In the genomic region with DNA sequence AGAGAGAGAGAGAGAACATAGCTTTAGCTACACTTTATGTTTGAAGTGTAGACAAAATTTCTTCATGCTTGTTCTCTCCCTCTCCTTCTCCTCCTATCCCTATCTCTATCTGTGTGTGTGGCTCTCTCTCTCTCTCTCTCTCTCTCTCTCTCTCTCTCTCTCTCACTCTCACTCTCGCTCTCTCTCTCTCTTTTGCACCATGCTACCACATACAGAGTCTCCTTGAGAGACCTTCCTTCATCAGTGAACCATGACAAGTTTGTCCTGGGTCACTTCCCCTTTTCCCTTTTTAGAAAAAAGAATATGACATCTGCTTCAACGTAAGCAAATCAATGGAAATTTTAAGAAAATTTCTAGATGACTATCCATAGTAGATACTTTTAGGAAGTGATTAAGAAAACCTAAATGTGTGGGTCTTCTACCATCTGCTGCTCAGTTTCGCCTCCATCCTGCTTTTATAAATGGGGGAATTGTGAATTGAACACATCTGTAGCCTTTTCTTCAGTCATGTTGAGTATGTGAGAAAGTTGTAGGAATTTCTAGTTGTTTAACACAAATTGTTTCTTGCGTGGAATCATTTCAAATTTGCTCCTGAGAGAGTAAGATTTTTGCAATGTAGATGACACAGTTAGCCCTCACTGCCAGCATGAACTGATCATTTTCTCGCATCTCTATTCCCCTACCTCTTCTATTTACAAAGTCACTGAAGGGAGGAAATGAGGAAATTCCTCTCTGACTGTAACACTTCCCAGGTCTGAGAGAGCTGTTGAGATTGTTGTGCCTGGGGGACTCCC, we compare ENCODE assay signal across 29 mouse cellular contexts.
DNase-seq lines count a peak whose midpoint lies in the region; ATAC-seq and TF ChIP-seq lines count a peak whose summit lies in the region.
"Had no signal": no experiment of that assay in that cellular context is flagged by ENCODE, and none has a peak within 500 bp of the region (broad histone marks: within the 10 kb centered on the region; RNA-seq: fewer than 3 reads in every experiment).

No protein-coding gene starts in this region.

- TF ChIP-seq EP300 in CH12.LX (IDR thresholded peaks at IDR 0.05; ENCODE audit: low read length) = peak; percentile 96

- peak overlapping the region; percentile 100 for H3K9ac ChIP-seq in CH12.LX (ENCODE audit: insufficient read depth, low read depth)
- H3K9ac ChIP-seq: hindbrain, embryonic 12.5 days; liver, embryonic 15.5 days; lung, embryonic 15.5 days; neural tube, embryonic 15.5 days; stomach, embryonic 15.5 days had no signal

- H3K9me3 ChIP-seq in CH12.LX (replicated peaks; ENCODE audit: low read length) = peaks cover 5% of the 10 kb centered on the region
- H3K9me3 ChIP-seq: hindbrain, embryonic 12.5 days; liver, embryonic 15.5 days; lung, embryonic 15.5 days; neural tube, embryonic 15.5 days; stomach, embryonic 15.5 days had no signal

- ATAC-seq in granulocyte monocyte progenitor cell, adult 5-6 weeks (replicated peaks; ENCODE audit: poor library complexity, severe bottlenecking) = peak; percentile 71
- ATAC-seq in monocyte, adult 5-6 weeks (replicated peaks; ENCODE audit: insufficient number of reproducible peaks, low FRiP score, low TSS enrichment, poor library complexity, severe bottlenecking) = no peak
- ATAC-seq: forebrain, embryonic 16.5 days; intestine, embryonic 16.5 days had no signal

- H3K36me3 ChIP-seq in CH12.LX (replicated peaks in 1 of 2; ENCODE audit: control insufficient read depth in 1 of 2, insufficient read depth in 1 of 2, low read length in 1 of 2) = peaks cover 0 to 4% of the 10 kb centered on the region in 2 experiments
- H3K36me3 ChIP-seq in splenic B cell, adult 2 months (ENCODE audit: control insufficient read depth, insufficient read depth, low read length, poor library complexity, severe bottlenecking) = no peaks in the 10 kb centered on the region
- H3K36me3 ChIP-seq: G1E; hindbrain, embryonic 12.5 days; liver, embryonic 15.5 days; lung, embryonic 15.5 days; neural tube, embryonic 15.5 days; stomach, embryonic 15.5 days had no signal

- dilution Hi-C loops in CH12.LX (cut with MboI; ENCODE audit: extremely low pct_ligation_motif_present, extremely low pct_unique_long_range_greater_than_20kb, low sequenced_read_pairs) = no loop called here

- TF ChIP-seq CTCF in CH12.LX (conservative IDR thresholded peaks at IDR 0.05 in 1 of 2, IDR thresholded peaks at IDR 0.05 in 1 of 2; ENCODE audit: low read depth in 2 of 2, low read length in 2 of 2) = no peak

- peak; percentile 11 for DNase-seq in lung, postnatal 25 days (ENCODE audit: low spot score)
- no peak for DNase-seq in lung, postnatal 4 days
- DNase-seq in CH12.LX (ENCODE audit: extremely low read depth) = peak; percentile 98
- DNase-seq in splenic B cell, adult 2 months (ENCODE audit: low read depth, low spot score) = peak; percentile 86
- no peak for DNase-seq in kidney, postnatal 10 days
- DNase-seq: adrenal gland, postnatal 10 days; cerebellum, adult 11-12 months; cerebellum, postnatal 10 days; gastrocnemius, postnatal 10 days; heart, postnatal 14 days; kidney, adult 9 months; kidney, postnatal 14 days; left cerebral cortex, postnatal 4 days; lung, postnatal 36 days; midbrain, embryonic 14.5 days; right cerebral cortex, postnatal 25 days; thymus, postnatal 14 days had no signal

- peak overlapping the region; percentile 99 for H3K4me2 ChIP-seq in CH12.LX (ENCODE audit: insufficient read depth, low read depth, poor library complexity, severe bottlenecking)
- H3K4me2 ChIP-seq: hindbrain, embryonic 12.5 days; liver, embryonic 15.5 days; lung, embryonic 15.5 days; neural tube, embryonic 15.5 days; stomach, embryonic 15.5 days had no signal

- H3K79me2 ChIP-seq in CH12.LX (replicated peaks; ENCODE audit: control insufficient read depth, extremely low read depth, insufficient read depth, poor library complexity, severe bottlenecking) = peaks cover 6% of the 10 kb centered on the region

- no peaks in the 10 kb centered on the region for H3K27me3 ChIP-seq in CH12.LX (replicated peaks)
- no peaks in the 10 kb centered on the region for H3K27me3 ChIP-seq in splenic B cell, adult 2 months (ENCODE audit: control insufficient read depth, insufficient read depth, low read length, poor library complexity, severe bottlenecking)
- H3K27me3 ChIP-seq: hindbrain, embryonic 12.5 days; liver, embryonic 15.5 days; lung, embryonic 15.5 days; neural tube, embryonic 15.5 days; stomach, embryonic 15.5 days had no signal

- peaks cover 35 to 80% of the 10 kb centered on the region in 2 experiments for H3K4me1 ChIP-seq in CH12.LX (ENCODE audit: control insufficient read depth in 1 of 2, insufficient read depth in 2 of 2)
- H3K4me1 ChIP-seq: hindbrain, embryonic 12.5 days; liver, embryonic 15.5 days; lung, embryonic 15.5 days; neural tube, embryonic 15.5 days; stomach, embryonic 15.5 days had no signal

- in situ Hi-C loops in CH12.LX (cut with MboI; ENCODE audit: low pct_ligation_motif_present, low pct_unique_long_range_greater_than_20kb, low sequenced_read_pairs) = loop anchor here (5.0 kb wide), 1 partner anchor 101 kb away; no protein-coding TSS in a partner anchor

- no peak; the same call in 1 of the 2 replicates for TF ChIP-seq RAD21 in CH12.LX (IDR thresholded peaks at IDR 0.05; ENCODE audit: low read depth, low read length)

- peak overlapping the region; percentile 100 for H3K27ac ChIP-seq in CH12.LX (ENCODE audit: insufficient read depth, low read depth)
- H3K27ac ChIP-seq: hindbrain, embryonic 12.5 days; layer of hippocampus, adult 2 months; liver, embryonic 15.5 days; lung, embryonic 15.5 days; neural tube, embryonic 15.5 days; stomach, embryonic 15.5 days had no signal

- peak overlapping the region; percentile 31 to 48 (median 44) for H3K4me3 ChIP-seq in CH12.LX (replicated peaks in 1 of 3; ENCODE audit: low read depth in 2 of 3, low read length in 2 of 3, poor library complexity in 1 of 3)
- H3K4me3 ChIP-seq: erythroblast, embryonic 14.5 days; hindbrain, embryonic 12.5 days; layer of hippocampus, adult 2 months; liver, embryonic 15.5 days; lung, embryonic 15.5 days; neural tube, embryonic 15.5 days; stomach, embryonic 15.5 days had no signal

- TF ChIP-seq POLR2A in CH12.LX (IDR thresholded peaks at IDR 0.05; ENCODE audit: low read depth, low read length) = no peak; the same call in none of the 2 replicates

TF ChIP-seq in CH12.LX, 34 proteins besides CTCF, POLR2A, EP300 and RAD21 (continues in another document):
- TF ChIP-seq BHLHE40 (IDR thresholded peaks at IDR 0.05; ENCODE audit: low read depth, low read length) (peak; percentile 84), USF1 (IDR thresholded peaks at IDR 0.05; ENCODE audit: low read depth, low read length) (no peak), ZMIZ1 (IDR thresholded peaks at IDR 0.05; ENCODE audit: low read depth, low read length) (peak; percentile 87), ETS1 (conservative IDR thresholded peaks at IDR 0.05; ENCODE audit: low read depth, low read length) (peak; percentile 95), RCOR1 (conservative IDR thresholded peaks at IDR 0.05; ENCODE audit: low read depth, low read length) (peak; percentile 78; the same call in 1 of the 2 replicates), MAX (IDR thresholded peaks at IDR 0.05; ENCODE audit: low read length) (peak; percentile 86), PAX5 (IDR thresholded peaks at IDR 0.05; ENCODE audit: low read length) (no peak), SMC3 (IDR thresholded peaks at IDR 0.05; ENCODE audit: low read depth, low read length) (peak; percentile 52), POLR2AphosphoS2 (IDR thresholded peaks at IDR 0.05; ENCODE audit: low read depth, low read length) (peak; percentile 96), JUN (IDR thresholded peaks at IDR 0.05; ENCODE audit: insufficient read depth, low read depth, low read length) (peak; percentile 88; the same call in 1 of the 2 replicates), TCF12 (IDR thresholded peaks at IDR 0.05; ENCODE audit: low read depth, low read length) (peak; percentile 98), SIN3A (IDR thresholded peaks at IDR 0.05; ENCODE audit: low read length) (peak; percentile 77), MXI1 (IDR thresholded peaks at IDR 0.05; ENCODE audit: low read depth, low read length) (peak; percentile 9; the same call in 1 of the 2 replicates), USF2 (conservative IDR thresholded peaks at IDR 0.05; ENCODE audit: low read depth, low read length) (no peak), IRF4 (IDR thresholded peaks at IDR 0.05; ENCODE audit: low read depth, low read length) (peak; percentile 96), UBTF (IDR thresholded peaks at IDR 0.05; ENCODE audit: low read depth, low read length) (no peak), JUND (conservative IDR thresholded peaks at IDR 0.05; ENCODE audit: low read depth, low read length) (peak; percentile 96), ZNF384 (IDR thresholded peaks at IDR 0.05; ENCODE audit: low read depth, low read length) (peak; percentile 91), MAFK (IDR thresholded peaks at IDR 0.05; ENCODE audit: insufficient replicate concordance, low read length) (peak; percentile 71), NRF1 (IDR thresholded peaks at IDR 0.05; ENCODE audit: low read depth, low read length) (no peak), MEF2A (IDR thresholded peaks at IDR 0.05; ENCODE audit: borderline replicate concordance, low read depth, low read length) (peak; percentile 100), KAT2A (IDR thresholded peaks at IDR 0.05; ENCODE audit: insufficient replicate concordance, low read length) (peak; percentile 73; the same call in 1 of the 2 replicates), HCFC1 (IDR thresholded peaks at IDR 0.05; ENCODE audit: low read depth, low read length) (peak; percentile 58), MYC (IDR thresholded peaks at IDR 0.05; ENCODE audit: low read depth, low read length) (peak; percentile 44), CHD1 (IDR thresholded peaks at IDR 0.05; ENCODE audit: low read depth, low read length) (peak; percentile 97), ELF1 (IDR thresholded peaks at IDR 0.05; ENCODE audit: low read depth, low read length) (peak; percentile 51), E2F4 (IDR thresholded peaks at IDR 0.05; ENCODE audit: insufficient replicate concordance, low read depth, low read length) (0 out of 2 replicates have a peak, but pooled peaks have one; percentile 46), GABPA (IDR thresholded peaks at IDR 0.05; ENCODE audit: insufficient replicate concordance, low read depth, low read length) (no peak), MAZ (IDR thresholded peaks at IDR 0.05; ENCODE audit: low read depth, low read length) (peak; percentile 79), ZKSCAN1 (IDR thresholded peaks at IDR 0.05; ENCODE audit: borderline replicate concordance, low read depth, low read length) (no peak), ZC3H11A (IDR thresholded peaks at IDR 0.05; ENCODE audit: low read depth, low read length) (no peak), TBP (conservative IDR thresholded peaks at IDR 0.05; ENCODE audit: low read depth, low read length) (peak; percentile 96), NELFE (IDR thresholded peaks at IDR 0.05; ENCODE audit: low read depth, low read length) (peak; percentile 71; the same call in 1 of the 2 replicates)

Comparison
In these comparisons a context has a peak if more than half of its experiments do, and no peak if none do; other contexts are left out.
1. DNase-seq: peak in lung, postnatal 25 days (single experiment), CH12.LX (single experiment) and splenic B cell, adult 2 months (single experiment); none in lung, postnatal 4 days (0 of 2) and kidney, postnatal 10 days (single experiment).